ENCODE assay signal across 11 mouse cellular contexts in genomic region chr17:27077920-27078319, GRCm38 (mm10). TPM values are rescaled to one million over a fixed set of nuclear protein-coding genes. Genes with fewer than 3 reads are reported as not detected.
A peak's percentile ranks its signal among the peaks of the same experiment; 100 is the strongest.
DNase-seq lines count a peak whose midpoint lies in the region; ATAC-seq and TF ChIP-seq lines count a peak whose summit lies in the region.
"Had no signal": no experiment of that assay in that cellular context is flagged by ENCODE, and none has a peak within 500 bp of the region (broad histone marks: within the 10 kb centered on the region; RNA-seq: fewer than 3 reads in every experiment).

No protein-coding gene starts in this region.

- no peak overlapping the region for H3K4me2 ChIP-seq in forebrain, postnatal 0 days (ENCODE audit: low read depth)
- H3K4me2 ChIP-seq in forebrain, embryonic 12.5 days = no peak overlapping the region
- H3K4me2 ChIP-seq in lung, postnatal 0 days (replicated peaks; ENCODE audit: low read depth, low read length) = no peak overlapping the region
- H3K4me2 ChIP-seq: heart, embryonic 13.5 days; midbrain, embryonic 12.5 days had no signal

- WGBS in forebrain, postnatal 0 days = 84% methylated on average over 6 of the region's 6 CpGs
- 83% methylated on average over 6 of the region's 6 CpGs for WGBS in forebrain, embryonic 12.5 days
- WGBS in lung, postnatal 0 days = 78% methylated on average over 6 of the region's 6 CpGs

- H3K4me1 ChIP-seq in forebrain, postnatal 0 days (ENCODE audit: insufficient read depth) = no peaks in the 10 kb centered on the region
- no peaks in the 10 kb centered on the region for H3K4me1 ChIP-seq in forebrain, embryonic 12.5 days
- peaks cover 2% of the 10 kb centered on the region; the same call in 1 of the 2 replicates for H3K4me1 ChIP-seq in lung, postnatal 0 days (ENCODE audit: insufficient read depth, low read depth, low read length)
- peaks cover 0 to 23% of the 10 kb centered on the region in 2 experiments; a peak in 3 of 4 replicates for H3K4me1 ChIP-seq in ES-E14 (ENCODE audit: control insufficient read depth in 2 of 2, insufficient read depth in 2 of 2, low read length in 2 of 2, poor library complexity in 1 of 2)
- H3K4me1 ChIP-seq: midbrain, embryonic 12.5 days had no signal

- ATAC-seq in forebrain, postnatal 0 days = no peak
- no peak for ATAC-seq in forebrain, embryonic 12.5 days (ENCODE audit: low FRiP score)
- no peak for ATAC-seq in lung, postnatal 0 days
- ATAC-seq in megakaryocyte progenitor cell, adult 5-6 weeks (replicated peaks; ENCODE audit: poor library complexity) = peak; percentile 35; the same call in 1 of the 2 replicates
- ATAC-seq: intestine, embryonic 16.5 days had no signal

- no peaks in the 10 kb centered on the region for H3K9me3 ChIP-seq in forebrain, postnatal 0 days (ENCODE audit: low read length)
- H3K9me3 ChIP-seq in forebrain, embryonic 12.5 days = peaks cover 4% of the 10 kb centered on the region; the same call in 1 of the 2 replicates
- no peaks in the 10 kb centered on the region for H3K9me3 ChIP-seq in lung, postnatal 0 days (ENCODE audit: low read length)
- H3K9me3 ChIP-seq in ES-E14 (ENCODE audit: control insufficient read depth, insufficient read depth, low read depth, low read length) = no peaks in the 10 kb centered on the region
- H3K9me3 ChIP-seq: midbrain, embryonic 12.5 days had no signal

- H3K4me3 ChIP-seq in forebrain, postnatal 0 days (ENCODE audit: low read depth, low read length) = no peak overlapping the region
- H3K4me3 ChIP-seq in forebrain, embryonic 12.5 days (replicated peaks) = no peak overlapping the region
- H3K4me3 ChIP-seq in lung, postnatal 0 days (ENCODE audit: low read depth, low read length) = no peak overlapping the region
- no peak overlapping the region for H3K4me3 ChIP-seq in ES-E14 (ENCODE audit: insufficient read depth in 1 of 2, low read depth in 1 of 2, low read length in 2 of 2, poor library complexity in 1 of 2, severe bottlenecking in 1 of 2)
- H3K4me3 ChIP-seq: heart, embryonic 13.5 days; midbrain, embryonic 12.5 days had no signal

- H3K9ac ChIP-seq in forebrain, postnatal 0 days = no peak overlapping the region
- H3K9ac ChIP-seq in forebrain, embryonic 12.5 days = no peak overlapping the region
- H3K9ac ChIP-seq in lung, postnatal 0 days (replicated peaks; ENCODE audit: low read depth) = no peak overlapping the region
- no peak overlapping the region for H3K9ac ChIP-seq in ES-E14 (ENCODE audit: insufficient read depth, low read depth, low read length, poor library complexity, severe bottlenecking)
- H3K9ac ChIP-seq: heart, embryonic 13.5 days; midbrain, embryonic 12.5 days had no signal

- peak; percentile 55 for TF ChIP-seq CTCF in forebrain, postnatal 0 days (IDR thresholded peaks at IDR 0.05; ENCODE audit: low read depth)
- TF ChIP-seq CTCF in lung, postnatal 0 days (IDR thresholded peaks at IDR 0.05) = peak; percentile 56

- H3K27ac ChIP-seq in forebrain, postnatal 0 days (ENCODE audit: low read depth, low read length) = no peak overlapping the region
- H3K27ac ChIP-seq in forebrain, embryonic 12.5 days = no peak overlapping the region
- H3K27ac ChIP-seq in lung, postnatal 0 days (ENCODE audit: low read length) = no peak overlapping the region
- H3K27ac ChIP-seq in ES-E14 (ENCODE audit: insufficient read depth, low read depth, low read length, poor library complexity, severe bottlenecking) = no peak overlapping the region; the same call in 1 of the 2 replicates
- H3K27ac ChIP-seq: heart, embryonic 13.5 days; midbrain, embryonic 12.5 days had no signal

- DNase-seq in forebrain, postnatal 0 days = no peak
- DNase-seq in lung, postnatal 0 days (ENCODE audit: low spot score) = no peak
- DNase-seq in lung, postnatal 14 days = no peak
- no peak for DNase-seq in ES-E14 (ENCODE audit: low read depth, low spot score)
- DNase-seq in right cerebral cortex, adult 2 months (ENCODE audit: low spot score in 2 of 2) = no peak
- no peak for DNase-seq in right cerebral cortex, postnatal 14 days

- no peak for TF ChIP-seq EP300 in lung, postnatal 0 days (IDR thresholded peaks at IDR 0.05)

- in situ Hi-C loops in ES-E14 (cut with MboI; ENCODE audit: low sequenced_read_pairs in 2 of 2, unreplicated experiment in 2 of 2) = no loop called here

- H3K36me3 ChIP-seq in forebrain, postnatal 0 days (ENCODE audit: insufficient read depth) = no peaks in the 10 kb centered on the region
- no peaks in the 10 kb centered on the region for H3K36me3 ChIP-seq in forebrain, embryonic 12.5 days (replicated peaks)
- H3K36me3 ChIP-seq in lung, postnatal 0 days (ENCODE audit: insufficient read depth, low read length) = no peaks in the 10 kb centered on the region
- peaks cover 5% of the 10 kb centered on the region; the same call in 1 of the 2 replicates for H3K36me3 ChIP-seq in ES-E14 (ENCODE audit: control insufficient read depth, insufficient read depth, low read length, poor library complexity, severe bottlenecking)
- H3K36me3 ChIP-seq: midbrain, embryonic 12.5 days had no signal

- H3K27me3 ChIP-seq in forebrain, postnatal 0 days (ENCODE audit: insufficient read depth, low read length) = no peaks in the 10 kb centered on the region
- no peaks in the 10 kb centered on the region for H3K27me3 ChIP-seq in forebrain, embryonic 12.5 days
- H3K27me3 ChIP-seq in lung, postnatal 0 days (replicated peaks; ENCODE audit: insufficient read depth, low read length) = no peaks in the 10 kb centered on the region
- H3K27me3 ChIP-seq: heart, embryonic 13.5 days had no signal

TF ChIP-seq in ES-E14, 5 proteins besides CTCF, POLR2A, EP300 and RAD21:
- TF ChIP-seq CHD2 (IDR thresholded peaks at IDR 0.05; ENCODE audit: low read depth, low read length) (no peak), HCFC1 (IDR thresholded peaks at IDR 0.05; ENCODE audit: borderline replicate concordance, insufficient read depth, low read length) (no peak), ZC3H11A (IDR thresholded peaks at IDR 0.05; ENCODE audit: borderline replicate concordance, low read depth, low read length) (no peak), MAFK (IDR thresholded peaks at IDR 0.05; ENCODE audit: insufficient read depth, low read depth, low read length) (0 out of 2 replicates have a peak, but pooled peaks have one; percentile 21), ZNF384 (IDR thresholded peaks at IDR 0.05; ENCODE audit: low read depth, low read length) (no peak)

RNA-seq across cellular contexts. Expression of gene Itpr3, which starts 20.8 kb away (rescaled TPM):
- total RNA-seq in forebrain, postnatal 0 days (2014; rRNA removed) = 1.8 and 2.9 TPM in 2 replicates
- polyA plus RNA-seq in forebrain, postnatal 0 days (2015; fragmentation: Nextera tagmentation; extraction: Ambion mirVana) = 0.30 TPM in 2 replicates
- polyA plus RNA-seq in forebrain, embryonic 12.5 days (2016; fragmentation: Nextera tagmentation; extraction: Ambion mirVana) = 1.6 and 3.3 TPM in 2 replicates
- 3.6 and 3.9 TPM in 2 replicates for polyA plus RNA-seq in lung, postnatal 0 days (2015; fragmentation: Nextera tagmentation; extraction: Ambion mirVana)
- 44.1 and 74.5 TPM in 2 replicates for total RNA-seq in ES-E14 (2012; rRNA removed)
- total RNA-seq in megakaryocyte progenitor cell, adult 5-6 weeks (2015) = 3.4 and 3.6 TPM in 2 replicates
- total RNA-seq in megakaryocyte progenitor cell, adult 5-6 weeks (2017) = 5.3 and 6.2 TPM in 2 replicates

RNA-seq across cellular contexts. Expression of gene Bak1, which starts 49.1 kb away (rescaled TPM):
- total RNA-seq in forebrain, postnatal 0 days (2014; rRNA removed) = 36.5 and 48.1 TPM in 2 replicates
- polyA plus RNA-seq in forebrain, postnatal 0 days (2015; fragmentation: Nextera tagmentation; extraction: Ambion mirVana) = 2.5 and 3.5 TPM in 2 replicates
- 3.0 and 3.1 TPM in 2 replicates for polyA plus RNA-seq in forebrain, embryonic 12.5 days (2016; fragmentation: Nextera tagmentation; extraction: Ambion mirVana)
- polyA plus RNA-seq in lung, postnatal 0 days (2015; fragmentation: Nextera tagmentation; extraction: Ambion mirVana) = 3.8 and 4.0 TPM in 2 replicates
- 36.4 and 53.2 TPM in 2 replicates for total RNA-seq in ES-E14 (2012; rRNA removed)
- 130 and 135 TPM in 2 replicates for total RNA-seq in megakaryocyte progenitor cell, adult 5-6 weeks (2015)
- total RNA-seq in megakaryocyte progenitor cell, adult 5-6 weeks (2017) = 63.3 and 68.7 TPM in 2 replicates

RNA-seq across cellular contexts. Expression of gene Uqcc2, which starts 55.8 kb away (rescaled TPM):
- 214 and 330 TPM in 2 replicates for total RNA-seq in forebrain, postnatal 0 days (2014; rRNA removed)
- polyA plus RNA-seq in forebrain, postnatal 0 days (2015; fragmentation: Nextera tagmentation; extraction: Ambion mirVana) = 388 and 459 TPM in 2 replicates
- 274 and 306 TPM in 2 replicates for polyA plus RNA-seq in forebrain, embryonic 12.5 days (2016; fragmentation: Nextera tagmentation; extraction: Ambion mirVana)
- 155 and 176 TPM in 2 replicates for polyA plus RNA-seq in lung, postnatal 0 days (2015; fragmentation: Nextera tagmentation; extraction: Ambion mirVana)
- total RNA-seq in ES-E14 (2012; rRNA removed) = 175 and 199 TPM in 2 replicates
- total RNA-seq in megakaryocyte progenitor cell, adult 5-6 weeks (2015) = 134 and 138 TPM in 2 replicates
- total RNA-seq in megakaryocyte progenitor cell, adult 5-6 weeks (2017) = 154 and 170 TPM in 2 replicates
